Mouse (Mus musculus) olfactory bulb, adult 2 months (tissue): ENCODE measurements around the gene Hnrnpul2.

Experiments
- CTCF ChIP-seq: fragments of 200-500 bp; IDR thresholded peaks from 2 replicates; pipeline ENCODE4 v1.5.1; 2012; ENCODE audit warnings: low read depth, mild to moderate bottlenecking, low read length, moderate library complexity; ENCODE audit not compliant: insufficient read depth
- POLR2A ChIP-seq: fragments of 200-500 bp; IDR thresholded peaks from 2 replicates; pipeline ENCODE4 v1.6.1; 2012; ENCODE audit warnings: mild to moderate bottlenecking, low read depth, low read length, moderate library complexity; ENCODE audit not compliant: insufficient read depth

- TF ChIP-seq CTCF = no peak
- TF ChIP-seq POLR2A = no peak
Measured at GRCm38 (mm10) chr19:8789171-8789570, 30.6 kb upstream of the Hnrnpul2 start.
